Mouse (Mus musculus): ENCODE results near the gene Ctsc.

GRCm38 (mm10) chr7:88358042-88358878 is 80.4 kb downstream of the Ctsc start:
- TF ChIP-seq TAL1 (IDR thresholded peaks at IDR 0.05; ENCODE audit: low read length) (no peak), GATA1 (IDR thresholded peaks at IDR 0.05; ENCODE audit: low read length) (no peak)

Measured in erythroblast, embryonic 14.5 days (primary cell).